Mouse (Mus musculus) small intestine, adult 2 months (tissue): ENCODE measurements around the gene Sox1.

Experiments
- CTCF ChIP-seq: fragments of 200-500 bp; IDR thresholded peaks from 2 replicates; pipeline ENCODE4 v1.5.1; 2012; ENCODE audit warnings: low read depth, mild to moderate bottlenecking, control low read depth, inconsistent platforms, low read length, moderate library complexity, mixed read lengths; ENCODE audit not compliant: insufficient replicate concordance, insufficient read length; ENCODE audit errors: extremely low read depth
- POLR2A ChIP-seq: fragments of 200-500 bp; IDR thresholded peaks from 2 replicates; pipeline ENCODE4 v1.6.1; 2012; ENCODE audit warnings: low read depth, mild to moderate bottlenecking, control low read depth, inconsistent platforms, low read length, moderate library complexity

- TF ChIP-seq CTCF (peak; percentile 4; the same call in 1 of the 2 replicates), POLR2A (no peak)
Observed at GRCm38 (mm10) chr8:12420537-12420936, 25.4 kb downstream of the Sox1 start.
